Mouse (Mus musculus) embryonic stem cell, embryonic (primary cell): ENCODE measurements at regions not wholly inside any gene's neighbourhood (a gene's known extent, or its start where the extent isn't known, plus 50 kb on each side); places are given as distances from the start of the nearest gene placed in this dataset.
"Not testable (repeated sequence)": the region's sequence is repeated elsewhere in the genome, so short reads cannot be mapped to it uniquely, and the experiment has no call there.

ENCODE experiments used
- CTCF ChIA-PET, 4 experiments: fragments of 300-600 bp in 2 of 4; fragments of 350-600 bp in 2 of 4; sonication (Branson Sonifier 250); formaldehyde crosslinking; loops; one replicate each; lab custom pipeline; 2022; ENCODE audit warnings: inconsistent platforms in 2 of 4; lab: Charles Lee
- POLR2A ChIA-PET, 4 experiments: fragments of 300-600 bp in 2 of 4; fragments of 350-600 bp in 2 of 4; sonication (Branson Sonifier 250); formaldehyde crosslinking; loops; one replicate each; lab custom pipeline; 2022; ENCODE audit warnings: antibody characterized with exemption in 4 of 4, inconsistent platforms in 1 of 4; lab: Charles Lee

- CTCF ChIA-PET = no interaction called here
- POLR2A ChIA-PET = interaction anchor here in 1 of 4 experiments (0.6 kb wide), 1 partner anchor 908 kb away, joined by 3 read pairs; no protein-coding TSS in a partner anchor
Measured at GRCm38 (mm10) chr1:177501288-177501687, 59.1 kb downstream of the Zbtb18 start.

GRCm38 (mm10) chr1:177503946-177504345, 61.8 kb downstream of the Zbtb18 start:
- ChIA-PET POLR2A (no interaction called here), CTCF (no interaction called here)

DNA sequence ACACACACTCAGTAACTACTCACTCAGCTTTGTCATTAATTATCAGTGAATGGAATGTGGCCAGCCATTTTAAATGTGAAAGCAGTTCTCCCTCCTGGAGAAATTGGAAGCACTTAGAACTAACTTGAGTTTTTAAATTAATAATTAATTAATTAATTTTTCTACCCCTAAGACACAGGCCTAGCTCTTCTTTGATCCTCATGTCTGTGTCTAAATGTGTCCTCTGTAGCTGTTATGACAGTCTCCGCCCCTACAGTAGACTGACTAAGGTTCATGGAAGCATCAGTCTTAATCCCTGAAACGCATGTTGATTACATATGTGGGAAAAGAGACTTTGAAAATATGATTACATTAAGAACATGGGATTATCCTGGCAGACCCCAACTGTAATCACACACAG, 62.6 kb downstream of the Zbtb18 start:
- ChIA-PET POLR2A (no interaction called here), CTCF (interaction anchor here in 1 of 4 experiments (0.8 kb wide), 1 partner anchor 339 kb away, joined by 4 read pairs; no protein-coding TSS in a partner anchor)

DNA sequence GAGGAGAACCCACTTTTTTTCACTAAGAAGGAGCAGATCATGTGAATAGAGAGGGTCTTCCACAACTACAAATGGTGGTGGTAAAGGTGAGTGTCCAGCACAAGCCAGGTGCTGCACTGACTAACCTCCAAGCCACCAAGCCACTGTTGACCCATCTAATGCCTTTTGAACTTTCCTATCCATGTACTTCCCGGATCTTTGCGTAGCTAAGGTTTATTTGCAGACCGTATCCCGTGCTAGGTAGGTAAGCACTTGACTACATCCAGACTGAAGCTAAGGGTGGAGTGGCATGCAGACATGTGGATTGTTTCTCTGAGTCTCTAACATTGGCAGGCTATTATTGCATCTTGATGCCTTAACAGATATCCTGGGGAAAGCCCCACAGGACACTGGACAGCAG, 65.2 kb downstream of the Zbtb18 start:
- POLR2A ChIA-PET, CTCF ChIA-PET: not testable (repeated sequence)

GRCm38 (mm10) chr1:177509786-177510185, 67.6 kb downstream of the Zbtb18 start:
- ChIA-PET CTCF (interaction anchor here in 1 of 4 experiments (0.6 kb wide), 1 partner anchor 511 kb away, joined by 15 read pairs; no protein-coding TSS in a partner anchor), POLR2A (interaction anchor here in 1 of 4 experiments (0.7 kb wide), 1 partner anchor 98 kb away, joined by 3 read pairs; no protein-coding TSS in a partner anchor)

GRCm38 (mm10) chr1:177512116-177512515, 70.0 kb downstream of the Zbtb18 start:
- ChIA-PET POLR2A (no interaction called here), CTCF (no interaction called here)

DNA sequence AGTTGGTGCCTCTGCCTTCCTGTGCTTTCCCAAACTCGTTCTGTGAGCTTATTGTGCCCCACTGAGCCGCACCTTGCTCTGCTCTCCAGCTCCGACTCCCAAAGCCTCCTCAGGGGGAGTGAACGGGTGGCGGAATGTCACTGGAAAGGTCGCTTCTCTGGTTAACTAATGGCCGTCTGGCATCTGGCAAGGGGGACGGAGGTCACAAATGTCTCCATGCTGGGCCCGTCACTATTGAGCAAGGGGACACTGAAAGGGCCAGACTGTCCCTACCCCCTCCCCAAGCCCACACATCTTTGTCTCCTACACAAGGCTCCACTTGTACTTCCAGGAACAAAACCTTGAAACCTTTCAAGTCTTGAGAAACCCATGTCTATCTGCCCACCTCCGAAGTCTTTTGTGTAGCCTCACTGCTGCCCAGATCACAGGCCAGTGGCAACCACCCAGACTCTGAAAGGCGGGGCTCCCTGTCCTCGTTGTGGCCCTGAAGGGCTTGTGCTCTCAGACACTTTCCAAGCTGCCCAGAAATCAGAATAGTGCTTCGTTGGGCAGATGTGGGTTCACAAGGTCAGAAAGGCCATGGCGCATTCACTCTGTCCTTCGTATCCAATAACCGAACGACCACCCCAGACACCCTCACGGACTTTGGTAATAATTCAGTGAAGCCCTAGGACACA, 75.9 kb downstream of the Zbtb18 start:
- ChIA-PET POLR2A (no interaction called here), CTCF (no interaction called here)

- ChIA-PET POLR2A (no interaction called here), CTCF (interaction anchor here in 1 of 4 experiments (0.7 kb wide), 1 partner anchor 106 kb away, joined by 4 read pairs; no protein-coding TSS in a partner anchor)
Measured at GRCm38 (mm10) chr1:177518897-177519513, 76.9 kb downstream of the Zbtb18 start.

DNA sequence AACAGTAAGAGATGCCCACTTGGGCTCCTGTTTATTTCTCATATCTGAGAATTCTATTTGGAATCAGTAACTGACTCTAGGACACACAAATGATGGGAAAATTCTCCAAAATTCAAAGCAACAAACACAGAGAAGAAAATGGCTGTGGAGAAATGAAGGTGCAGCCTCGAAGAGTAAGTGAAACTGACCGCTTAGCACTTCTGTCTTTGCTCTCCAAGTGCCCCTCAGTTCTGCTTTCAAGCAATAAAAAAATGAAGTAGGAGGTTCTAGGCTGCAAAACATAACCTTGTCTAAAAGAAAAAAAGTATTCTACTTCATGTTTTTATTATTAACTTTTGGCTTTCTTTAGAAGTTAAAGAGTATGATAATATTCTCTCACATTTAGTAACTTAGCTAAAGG, 79.0 kb downstream of the Zbtb18 start:
- CTCF ChIA-PET = no interaction called here
- POLR2A ChIA-PET = interaction anchor here in 1 of 4 experiments (0.6 kb wide), 1 partner anchor 260 kb away, joined by 3 read pairs; no protein-coding TSS in a partner anchor

GRCm38 (mm10) chr1:177525141-177525540, 83.0 kb downstream of the Zbtb18 start:
- ChIA-PET CTCF (interaction anchor here in 1 of 4 experiments (0.5 kb wide), 1 partner anchor 1949 kb away, joined by 9 read pairs; no protein-coding TSS in a partner anchor), POLR2A (interaction anchor here in 1 of 4 experiments (1.1 kb wide), 1 partner anchor 268 kb away, joined by 3 read pairs; no protein-coding TSS in a partner anchor)

- ChIA-PET CTCF (no interaction called here), POLR2A (no interaction called here)
Measured at GRCm38 (mm10) chr1:177531791-177532190, 89.6 kb downstream of the Zbtb18 start.

GRCm38 (mm10) chr1:177532656-177533055, 90.5 kb downstream of the Zbtb18 start:
- CTCF ChIA-PET = no interaction called here
- POLR2A ChIA-PET = no interaction called here

DNA sequence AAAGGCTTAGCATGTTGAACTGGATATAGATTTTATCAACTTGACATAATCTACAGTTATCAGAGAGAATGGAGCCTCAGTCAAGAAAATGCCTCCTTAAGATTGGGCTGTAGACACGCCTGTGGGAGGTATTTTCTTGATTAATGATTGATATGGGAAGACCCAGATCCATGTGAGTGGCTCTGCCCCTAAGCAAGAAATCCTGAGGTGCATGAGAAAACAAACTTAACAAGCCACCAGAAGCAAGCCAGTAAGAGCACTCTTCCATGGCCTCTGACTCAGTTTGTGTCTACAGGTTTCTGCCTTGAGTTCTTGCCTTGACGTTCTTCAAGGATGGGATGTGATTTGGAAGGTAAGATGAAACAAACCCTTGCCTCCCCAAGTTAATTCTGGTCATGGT, 91.2 kb downstream of the Zbtb18 start:
- ChIA-PET POLR2A (no interaction called here), CTCF (no interaction called here)

DNA sequence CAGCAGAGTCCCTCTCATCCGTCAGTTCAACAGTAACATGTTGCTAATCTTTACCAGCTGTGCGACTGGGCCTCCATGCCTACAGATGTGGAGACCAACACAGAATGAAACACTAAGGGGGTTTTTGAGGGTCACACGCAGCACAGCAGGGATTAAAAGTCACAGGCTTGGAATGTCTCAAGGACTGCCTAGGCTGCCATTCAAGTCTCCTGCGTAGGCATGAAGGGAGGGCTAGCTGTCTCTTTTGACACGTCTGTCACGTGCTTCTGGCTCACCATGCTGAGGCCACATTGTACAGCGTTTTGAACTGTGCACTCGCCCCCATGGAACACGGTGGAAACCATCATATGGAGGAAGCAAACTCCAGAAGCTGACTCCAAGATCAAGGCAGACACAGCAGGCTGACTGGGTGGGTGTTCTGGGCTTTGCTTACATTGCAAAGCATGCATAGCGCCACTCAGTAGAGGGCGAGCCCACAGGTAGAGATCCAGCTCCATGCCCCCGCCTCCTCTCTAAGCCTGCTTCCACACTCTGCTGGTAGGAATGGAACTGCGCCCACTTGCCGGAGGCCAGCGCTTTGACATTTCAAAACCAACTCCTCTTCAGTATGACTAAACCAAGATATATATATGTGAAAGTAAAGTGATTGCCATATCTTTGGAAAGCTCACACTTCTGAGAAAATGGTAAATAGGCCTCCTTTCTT, 103.0 kb downstream of the Zbtb18 start:
- POLR2A ChIA-PET = interaction anchor here in 1 of 4 experiments (1.1 kb wide), 1 partner anchor 88 kb away, joined by 3 read pairs; no protein-coding TSS in a partner anchor
- CTCF ChIA-PET = no interaction called here

DNA sequence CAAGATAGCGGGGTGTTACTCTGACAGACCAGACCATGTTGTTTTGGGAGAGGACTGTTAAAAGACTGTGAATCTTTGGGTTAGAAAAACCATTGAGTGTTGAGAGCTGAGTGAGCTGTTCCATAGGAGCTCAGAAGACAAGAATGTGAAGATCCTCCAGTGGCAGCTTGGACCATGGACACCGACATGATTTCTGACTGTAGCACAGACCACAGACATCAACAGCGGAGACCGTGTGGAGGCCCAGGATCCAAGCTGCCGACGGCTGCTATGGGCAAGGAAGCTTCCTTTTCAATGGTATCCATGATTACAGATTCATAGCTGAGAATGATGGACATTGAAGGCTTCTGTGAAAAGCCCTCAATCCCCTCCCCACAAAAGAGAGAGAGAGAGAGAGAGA, 105.6 kb downstream of the Zbtb18 start:
- CTCF ChIA-PET = interaction anchor here in 1 of 4 experiments (0.6 kb wide), 1 partner anchor 359 kb away, joined by 3 read pairs; no protein-coding TSS in a partner anchor

DNA sequence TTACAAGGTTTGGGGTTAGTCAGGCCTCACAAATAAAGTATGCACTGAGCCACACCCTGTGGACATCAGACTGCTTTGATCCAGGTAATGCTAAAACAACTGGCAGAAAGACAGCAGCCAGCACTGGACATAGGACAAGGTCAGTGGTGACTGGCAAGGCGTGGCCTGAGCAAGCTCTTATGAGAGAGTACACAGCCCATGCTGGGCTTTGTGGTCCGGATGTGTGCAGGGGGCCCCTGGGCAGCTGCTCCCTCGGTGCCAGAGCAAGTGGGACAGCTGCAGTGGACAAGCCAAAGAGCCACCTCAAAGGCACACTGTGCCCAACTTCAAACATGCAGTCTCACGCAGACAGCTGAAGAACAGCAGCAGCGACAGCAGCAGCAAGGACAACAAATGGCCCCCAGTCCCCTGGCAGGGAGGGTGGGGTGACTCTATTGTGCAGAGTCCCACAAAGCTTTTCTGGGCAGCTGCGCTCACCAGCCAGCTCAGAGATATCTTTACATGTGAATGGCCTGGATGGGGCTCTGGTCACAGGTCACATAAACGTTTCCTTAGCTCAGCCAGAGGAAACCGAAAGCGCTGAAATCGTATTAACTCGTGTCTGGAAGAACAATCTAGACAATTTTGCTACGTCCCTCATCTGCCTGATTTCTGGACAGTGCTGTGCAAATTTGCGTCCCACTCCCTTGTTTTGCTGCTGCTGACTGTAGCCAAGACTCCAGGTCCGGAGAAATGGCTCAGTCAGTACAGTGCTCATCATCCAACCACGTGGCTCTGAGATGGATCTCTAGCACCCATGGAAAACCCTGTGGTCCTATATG, 113.5 kb downstream of the Zbtb18 start:
- ChIA-PET CTCF (no interaction called here), POLR2A (interaction anchor here in 3 of 4 experiments (0.5 to 1.4 kb wide), 3 partner anchors 86 to 432 kb away, joined by 3 to 4 read pairs (median 3); no protein-coding TSS in a partner anchor)

More for the DNA sequence above, 105.6 kb downstream of the Zbtb18 start:
- POLR2A ChIA-PET = interaction anchor here in 2 of 4 experiments (0.5 to 0.6 kb wide), 2 partner anchors 136 to 729 kb away, joined by 3 read pairs; no protein-coding TSS in a partner anchor

- POLR2A ChIA-PET = no interaction called here
- CTCF ChIA-PET = no interaction called here
Measured at GRCm38 (mm10) chr1:177557432-177557831, 115.3 kb downstream of the Zbtb18 start.

GRCm38 (mm10) chr1:177557856-177558255, 115.7 kb downstream of the Zbtb18 start:
- ChIA-PET CTCF (no interaction called here), POLR2A (no interaction called here)
